Mouse (Mus musculus) MEL-GATA-1-ER (cell line): ENCODE results near the gene Kcne1.

Experiments
- DNase-seq: peaks from one replicate; pipeline ENCODE4 v3.0.0-alpha.2; 2012; ENCODE audit warnings: low read depth; ENCODE audit errors: extremely low read depth

Gene Kcne1

DNA sequence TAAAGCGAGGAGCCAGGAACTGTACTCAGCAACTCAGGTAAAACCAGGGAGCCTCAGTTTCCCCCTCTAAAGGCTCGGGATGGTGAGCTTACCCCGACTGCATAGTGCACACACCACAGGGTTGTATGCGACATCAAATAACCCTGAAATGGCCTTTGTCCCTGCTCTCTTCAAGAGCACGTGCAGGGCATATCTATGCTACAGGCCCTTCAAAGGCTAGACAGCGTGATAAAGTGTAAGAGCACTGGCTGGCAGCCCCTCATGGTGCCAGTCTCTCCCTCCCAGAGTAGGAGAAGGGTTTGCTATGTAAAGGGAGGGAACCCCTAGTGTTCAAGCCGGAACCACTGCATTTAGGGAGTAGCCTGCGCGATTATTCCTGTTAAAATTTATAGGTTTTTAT, 2.2 kb downstream of the Kcne1 start:
- no peak for DNase-seq

DNA sequence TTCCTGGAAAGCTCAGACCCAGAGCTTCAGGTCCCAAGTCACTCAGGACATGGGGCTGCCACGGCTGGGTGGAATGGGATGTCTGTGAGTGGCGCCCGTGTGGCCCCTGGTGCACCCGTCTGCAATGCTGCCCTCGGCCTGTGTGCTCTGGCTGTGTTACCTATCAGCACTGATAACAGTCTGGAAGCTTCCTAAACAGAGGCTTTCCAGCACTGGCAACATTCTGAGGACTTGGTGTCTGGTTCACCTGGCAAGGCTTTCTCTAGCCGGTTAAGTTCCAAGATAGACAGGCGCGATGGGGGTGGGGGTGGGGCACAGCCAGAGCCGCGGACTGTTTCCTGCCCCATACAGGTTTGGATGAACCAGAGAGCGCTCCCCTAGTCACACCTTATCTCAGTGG, 3.3 kb downstream of the Kcne1 start:
- no peak for DNase-seq

DNA sequence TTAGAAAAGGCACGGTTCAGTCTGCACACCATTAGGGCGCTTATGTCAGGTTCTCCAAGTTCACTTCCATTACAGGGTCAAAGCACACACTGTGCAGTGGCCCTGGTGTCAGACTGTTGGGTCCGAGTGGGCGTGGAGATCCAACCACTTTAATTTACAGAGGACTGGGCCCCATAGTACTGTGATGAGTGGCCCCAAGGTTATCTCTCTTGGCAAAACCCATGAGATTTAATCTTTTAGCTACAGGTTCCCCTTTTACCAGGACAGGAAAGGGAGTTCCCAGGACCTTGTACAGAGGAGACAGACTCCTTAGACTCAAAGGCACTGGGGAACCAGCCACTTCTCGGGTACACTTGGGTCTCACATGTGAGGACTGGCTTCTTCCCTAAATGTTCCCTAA, 3.9 kb downstream of the Kcne1 start:
- DNase-seq = no peak

DNA sequence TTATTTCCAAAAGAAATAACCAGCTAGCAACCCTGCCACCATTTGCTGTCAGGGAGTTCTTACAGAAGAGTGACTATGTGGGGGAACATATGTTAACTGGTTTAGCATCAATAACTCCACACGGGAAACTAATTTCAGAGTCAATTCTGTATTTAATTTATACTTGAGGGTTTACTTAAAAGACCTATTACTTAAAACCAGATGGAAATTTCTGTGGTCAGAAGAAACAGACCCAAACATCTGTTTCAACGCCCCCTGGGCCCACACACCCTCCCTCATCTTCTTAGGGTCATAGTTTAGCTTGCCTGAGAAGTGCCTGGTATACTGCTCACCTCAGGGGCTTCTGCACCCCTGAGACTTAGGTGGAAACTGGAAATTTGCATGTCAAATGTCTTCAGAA, 5.4 kb downstream of the Kcne1 start:
- DNase-seq = no peak

DNA sequence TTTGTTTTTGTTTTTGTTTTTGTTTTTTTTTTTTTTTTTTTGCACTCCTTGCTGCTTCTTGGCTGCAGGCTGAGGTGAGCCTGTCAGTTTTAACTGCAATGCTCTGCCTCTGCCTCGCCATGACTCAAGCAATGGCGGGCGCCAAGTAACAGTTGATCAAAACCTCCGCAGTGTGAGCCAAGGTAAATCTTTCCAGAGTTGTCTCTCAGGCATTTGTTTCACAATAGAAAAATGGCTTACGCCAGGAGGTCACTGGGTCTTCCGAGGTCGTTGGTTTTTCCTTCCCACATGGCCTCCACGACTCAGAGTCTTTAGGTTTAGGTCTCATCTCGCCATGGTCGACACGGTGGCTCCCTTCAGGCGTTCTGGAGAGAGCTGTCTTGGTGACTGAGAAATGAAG, 6.0 kb downstream of the Kcne1 start:
- DNase-seq = no peak

DNA sequence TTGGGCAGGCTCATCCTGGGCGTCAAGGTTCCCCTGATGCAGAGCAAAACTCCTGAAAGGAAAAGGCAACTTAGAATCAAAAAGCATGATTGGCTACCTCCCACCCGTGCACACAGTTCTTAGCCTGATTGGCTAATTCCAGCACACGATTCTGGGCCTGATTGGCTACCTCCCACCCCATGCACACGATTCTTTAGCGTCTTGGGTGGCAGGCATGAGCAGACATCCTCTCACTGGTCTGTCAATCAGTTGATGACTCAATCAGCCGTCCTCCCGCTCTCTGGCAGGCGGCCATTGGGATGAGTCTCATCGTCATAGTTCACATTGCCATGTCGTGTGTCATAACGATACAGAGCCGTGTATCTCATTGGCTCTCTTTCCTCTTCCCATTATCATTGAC, 10.3 kb downstream of the Kcne1 start:
- DNase-seq = no peak

DNA sequence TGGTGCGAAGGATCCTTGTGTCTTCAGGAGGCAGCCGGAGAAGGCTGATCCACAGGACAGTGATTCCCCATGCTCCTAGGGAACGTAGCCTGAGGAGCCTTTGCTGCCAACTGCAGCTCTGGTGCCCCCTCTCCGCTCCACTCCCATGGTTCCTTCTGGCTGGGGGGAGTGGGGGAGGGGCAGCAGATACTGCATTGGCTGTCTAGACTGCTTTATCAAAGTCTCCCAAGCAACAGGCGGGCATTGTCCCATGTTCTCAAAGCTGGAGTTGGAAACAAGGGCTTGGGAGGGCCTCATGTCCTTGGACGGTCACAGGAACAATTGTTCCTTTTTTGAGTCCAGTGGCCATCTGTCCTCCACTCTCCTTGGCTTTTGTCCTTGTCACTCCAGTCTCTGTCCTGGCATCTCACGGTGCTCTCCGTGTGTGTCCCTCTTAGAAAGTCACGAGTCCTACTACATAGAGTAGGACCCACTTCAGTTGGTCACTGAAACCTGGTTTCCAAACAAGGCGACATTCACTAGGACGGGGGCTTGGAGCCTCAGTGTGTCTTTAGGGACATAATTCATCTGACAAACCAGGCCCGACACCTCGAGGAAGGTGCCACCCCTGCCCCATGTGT, 12.9 kb downstream of the Kcne1 start:
- DNase-seq = no peak

DNA sequence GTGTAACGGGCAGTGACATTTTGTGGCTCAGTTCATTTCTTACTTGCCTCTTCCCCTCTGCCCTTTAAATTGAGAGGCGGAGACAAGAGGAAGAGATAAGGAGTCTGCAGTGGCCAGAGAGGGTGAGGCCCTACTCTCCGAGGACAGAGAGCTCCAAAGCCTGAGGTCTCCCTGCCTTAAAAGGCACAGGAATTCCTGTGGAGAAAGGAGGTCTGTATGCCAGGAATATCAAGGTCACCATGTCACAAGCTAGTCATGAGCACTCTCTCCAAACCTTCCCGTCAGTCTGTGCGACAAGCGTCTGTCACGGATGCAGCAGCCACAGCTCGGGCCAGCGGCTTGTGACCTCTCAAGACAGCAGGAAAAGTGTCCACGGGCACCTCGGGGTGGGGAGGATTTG, 14.1 kb downstream of the Kcne1 start:
- DNase-seq = no peak

DNA sequence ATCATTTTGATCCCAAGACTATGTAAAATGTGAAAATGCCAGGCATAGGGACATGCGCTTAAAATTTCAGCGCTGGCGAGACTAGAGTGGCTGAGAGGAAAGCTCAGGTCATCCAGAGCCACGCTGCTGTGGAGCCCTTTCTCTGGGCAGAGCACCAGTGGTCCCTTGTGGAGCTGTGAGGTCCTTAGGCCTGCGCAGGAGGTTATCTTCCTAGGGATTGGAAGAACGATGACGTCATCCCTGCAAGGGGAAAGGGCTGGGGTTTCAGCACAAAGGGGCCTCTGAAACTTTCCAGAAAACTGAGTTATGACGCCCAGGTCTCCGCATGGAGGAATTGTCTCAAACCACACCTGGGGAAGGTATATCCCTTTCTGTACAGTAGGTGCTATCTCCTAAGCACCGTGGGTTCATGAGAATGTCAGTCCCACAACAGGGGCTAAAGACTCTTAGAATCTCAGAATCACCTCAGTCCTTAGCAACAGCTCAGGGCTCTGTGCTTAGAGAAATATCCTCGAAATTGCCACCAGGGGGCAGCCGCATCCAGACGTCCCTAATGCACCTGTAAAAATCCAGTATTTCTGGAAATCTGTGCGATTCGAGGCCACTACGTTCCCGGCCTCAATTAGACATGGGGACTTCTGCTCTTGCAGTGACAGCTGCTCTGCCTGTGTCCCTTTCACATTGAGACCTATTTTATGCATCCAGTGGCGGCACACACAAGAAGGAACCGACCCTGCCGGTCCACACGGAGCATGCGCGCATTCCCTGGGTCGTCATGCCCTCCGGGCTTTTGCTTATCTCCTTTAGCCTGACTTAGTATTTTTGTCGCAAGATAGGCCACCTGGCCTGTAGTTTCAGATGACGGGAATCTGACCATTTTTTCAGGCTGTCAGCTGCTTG, 18.4 kb downstream of the Kcne1 start:
- DNase-seq = peak; percentile 74

DNA sequence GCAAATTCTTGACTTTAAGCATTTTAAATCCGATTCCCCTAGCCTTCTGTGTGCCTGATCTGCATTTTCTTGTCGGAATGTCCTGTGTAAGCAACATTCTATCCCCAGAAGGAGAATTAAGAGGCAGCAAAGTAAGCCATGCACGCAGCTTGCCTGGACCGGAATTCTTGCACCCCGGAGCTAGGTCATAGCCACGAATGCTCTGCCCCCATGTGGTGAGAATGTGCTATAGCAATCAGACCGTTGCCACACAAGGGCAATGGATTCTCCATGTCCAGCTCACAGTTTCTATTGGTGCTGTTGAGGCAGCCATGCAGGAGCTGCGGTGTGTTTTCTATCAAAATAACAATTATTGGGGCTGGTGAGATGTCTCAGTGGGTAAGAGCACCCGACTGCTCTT, 23.0 kb downstream of the Kcne1 start:
- peak; percentile 41 for DNase-seq

DNA sequence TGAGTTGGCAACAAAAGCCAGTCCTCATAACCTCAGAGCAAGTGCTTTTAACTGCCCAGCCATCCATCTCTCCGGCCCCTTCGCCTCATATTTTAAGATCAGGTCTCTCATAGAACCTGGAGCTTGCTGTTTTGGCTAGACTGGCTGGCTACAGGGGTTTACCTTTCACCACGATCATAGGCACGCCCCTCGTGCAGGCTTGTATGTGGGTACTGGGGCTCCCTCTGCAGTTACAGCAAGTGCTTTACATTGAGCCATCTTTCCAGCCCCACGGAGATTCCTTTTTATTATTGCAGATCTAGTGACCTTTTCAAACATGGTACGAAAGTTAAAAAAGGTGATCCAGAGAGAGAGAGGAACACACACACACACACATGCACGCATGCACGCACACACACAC, 24.7 kb downstream of the Kcne1 start:
- no peak for DNase-seq

DNA sequence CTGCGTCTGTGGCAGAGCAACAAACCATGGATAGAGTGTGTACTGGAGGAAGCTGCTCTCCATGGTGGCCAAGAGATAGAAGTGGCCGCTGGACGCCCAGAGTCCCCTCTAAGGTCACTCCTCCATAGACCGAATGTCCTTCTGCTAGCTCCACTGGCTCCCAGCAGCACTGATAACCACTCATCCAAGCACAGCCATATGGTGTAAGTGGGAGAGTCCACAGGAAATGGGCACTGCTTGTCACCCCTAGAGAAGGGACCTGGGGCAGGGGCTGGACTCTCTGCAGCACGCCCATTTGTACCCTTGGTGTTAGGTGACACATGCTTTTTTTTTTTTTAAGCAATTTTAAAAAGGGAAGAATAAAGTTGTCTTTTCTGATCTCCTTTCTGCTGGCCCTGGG, 28.3 kb downstream of the Kcne1 start:
- DNase-seq = no peak

DNA sequence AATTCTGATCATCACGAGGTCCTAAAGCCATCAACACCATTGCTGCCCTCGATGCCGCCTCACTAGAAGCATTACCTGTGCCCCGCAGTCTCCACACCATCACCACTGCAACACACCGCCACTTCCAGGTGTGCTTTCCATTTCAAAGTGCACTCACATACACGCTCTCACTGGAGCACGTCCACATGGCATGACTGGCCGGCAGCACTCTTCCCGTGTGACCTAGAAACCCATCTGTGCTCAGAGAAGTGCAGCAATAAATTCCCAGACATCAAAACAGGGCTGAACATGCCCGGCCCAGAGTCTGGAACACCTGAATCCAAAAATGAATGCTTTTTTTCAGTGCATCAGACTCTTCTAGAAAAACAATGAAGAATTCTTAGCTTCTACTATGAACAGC, 31.4 kb downstream of the Kcne1 start:
- DNase-seq = no peak

DNA sequence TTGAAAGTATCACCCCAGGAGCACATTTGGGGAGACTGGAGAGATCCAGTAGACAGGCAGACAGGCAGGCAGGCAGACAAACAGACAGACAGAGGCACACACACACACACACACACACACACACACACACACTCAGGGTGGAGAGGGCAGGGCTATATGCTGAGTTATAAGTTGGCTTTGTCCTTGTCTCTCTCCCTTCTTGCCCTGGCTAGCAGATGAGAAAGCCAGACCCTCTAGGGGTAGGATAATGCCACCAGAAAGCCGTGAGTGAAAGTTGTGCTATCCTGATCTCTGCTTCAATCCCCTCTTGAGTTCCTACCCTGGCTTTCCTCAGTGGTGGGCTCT, 34.2 kb downstream of the Kcne1 start:
- no peak for DNase-seq

DNA sequence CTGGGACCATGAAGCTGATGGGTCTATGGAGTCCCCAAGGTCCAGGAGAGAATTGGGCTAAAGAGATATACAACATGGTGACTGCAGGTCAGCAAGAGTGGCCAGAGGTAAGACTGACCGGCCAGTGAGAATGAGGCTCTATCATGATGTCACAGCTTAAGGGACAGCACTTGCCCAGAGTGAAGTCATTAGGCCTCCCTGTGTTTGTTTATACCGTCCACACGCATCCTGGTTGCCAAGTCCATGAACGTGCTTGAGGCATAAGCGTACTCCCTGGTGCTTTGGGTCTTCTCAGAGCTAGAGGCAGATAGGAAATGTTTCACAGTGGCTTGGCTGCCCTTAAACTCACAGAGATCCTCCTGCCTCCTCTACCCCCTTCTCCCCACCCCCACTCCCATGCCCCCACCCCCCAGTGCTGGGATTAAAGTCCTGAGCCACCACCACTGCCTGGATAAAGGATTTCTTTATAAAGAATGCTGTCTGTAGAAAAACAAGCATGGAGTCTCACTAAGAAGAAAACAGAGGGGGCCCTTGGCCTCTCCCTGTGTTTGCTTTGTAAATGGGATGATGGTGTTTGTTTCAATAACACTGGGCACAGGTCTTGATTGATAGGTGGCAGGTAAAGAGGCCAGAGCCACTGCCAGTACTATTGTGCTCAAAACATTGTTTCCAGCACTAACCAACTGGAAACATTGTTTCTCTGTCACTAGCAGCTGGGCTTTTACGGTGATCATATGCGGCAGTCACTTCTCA, 34.8 kb downstream of the Kcne1 start:
- DNase-seq = no peak

DNA sequence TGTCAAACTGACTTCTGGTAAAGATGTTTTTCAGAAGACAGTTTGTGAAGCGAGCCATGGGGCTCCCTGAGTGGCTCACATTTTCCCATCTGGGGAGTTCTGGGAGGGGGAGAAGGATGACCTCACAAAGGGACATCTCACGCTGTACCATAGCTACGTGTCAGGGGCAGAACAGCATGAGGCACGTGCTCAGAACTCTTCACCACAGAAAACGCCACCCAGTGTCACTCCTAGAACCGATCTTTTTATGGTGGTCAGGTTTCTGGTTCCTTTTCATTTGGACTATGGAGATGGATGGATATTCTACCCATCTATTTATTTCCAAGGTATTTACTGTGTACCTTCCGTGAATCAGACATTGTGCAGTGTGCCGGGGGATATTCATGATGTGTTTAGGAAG, 37.9 kb downstream of the Kcne1 start, which contains the start of gene Fam243:
TSS of gene Fam243 (minus strand) at position 101 of the 400 bp plus-strand sequence.
- no peak for DNase-seq

DNA sequence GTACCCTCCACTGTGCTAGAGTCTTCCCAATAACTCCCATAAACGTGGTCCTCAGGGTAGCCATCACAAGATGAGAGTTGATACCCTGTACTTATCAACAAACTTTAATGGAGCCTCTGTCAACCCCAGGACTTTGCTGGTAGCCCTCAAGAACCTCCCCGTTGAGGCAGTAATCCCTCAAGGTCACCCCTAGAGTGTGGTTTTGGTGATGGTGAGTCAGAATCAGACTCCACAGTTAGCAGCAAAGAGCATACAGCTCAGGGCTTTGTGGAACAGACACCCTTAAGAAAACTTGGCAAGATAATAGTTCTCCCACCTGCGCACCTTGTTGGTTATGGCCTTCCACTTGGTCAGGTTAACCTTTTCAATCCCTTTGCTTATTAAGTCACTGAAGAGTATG, 38.9 kb downstream of the Kcne1 start:
- DNase-seq = no peak

DNA sequence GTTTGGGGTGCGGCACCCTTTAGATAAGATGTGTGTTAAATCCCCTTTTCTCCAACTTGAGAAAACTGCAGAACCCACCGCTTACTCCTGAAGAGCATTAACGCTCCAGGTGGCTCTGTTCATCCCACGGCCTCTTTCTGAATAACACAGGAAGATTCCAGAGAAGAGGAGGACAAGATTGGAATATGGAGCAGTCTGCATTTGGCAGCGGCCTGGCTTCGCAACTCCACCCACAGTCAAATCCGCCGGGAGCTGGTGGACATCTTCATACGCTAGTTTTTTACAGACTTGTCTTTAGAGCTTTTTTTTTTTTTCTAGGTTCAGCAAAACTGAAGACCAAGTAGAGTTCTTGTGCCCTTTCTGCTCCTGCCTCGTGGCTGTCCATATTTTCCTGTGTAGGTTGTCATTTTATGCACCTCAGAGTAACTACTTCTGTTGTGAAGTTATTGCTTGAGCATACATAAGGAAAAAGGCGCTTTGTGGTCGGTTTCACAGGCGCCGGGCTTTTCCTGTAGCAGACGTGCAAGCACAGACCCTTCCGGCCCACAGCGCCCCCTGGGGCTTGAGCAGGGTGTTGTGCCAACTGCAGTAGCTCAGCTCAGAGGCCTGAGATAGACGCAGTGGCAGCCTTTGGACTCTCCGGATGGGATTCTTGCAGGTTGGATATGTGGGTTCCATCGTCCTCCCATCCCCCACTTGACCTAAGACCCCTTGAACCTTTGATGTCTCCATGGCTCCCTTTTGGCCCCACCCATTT, 39.7 kb downstream of the Kcne1 start:
- peak; percentile 49 for DNase-seq

DNA sequence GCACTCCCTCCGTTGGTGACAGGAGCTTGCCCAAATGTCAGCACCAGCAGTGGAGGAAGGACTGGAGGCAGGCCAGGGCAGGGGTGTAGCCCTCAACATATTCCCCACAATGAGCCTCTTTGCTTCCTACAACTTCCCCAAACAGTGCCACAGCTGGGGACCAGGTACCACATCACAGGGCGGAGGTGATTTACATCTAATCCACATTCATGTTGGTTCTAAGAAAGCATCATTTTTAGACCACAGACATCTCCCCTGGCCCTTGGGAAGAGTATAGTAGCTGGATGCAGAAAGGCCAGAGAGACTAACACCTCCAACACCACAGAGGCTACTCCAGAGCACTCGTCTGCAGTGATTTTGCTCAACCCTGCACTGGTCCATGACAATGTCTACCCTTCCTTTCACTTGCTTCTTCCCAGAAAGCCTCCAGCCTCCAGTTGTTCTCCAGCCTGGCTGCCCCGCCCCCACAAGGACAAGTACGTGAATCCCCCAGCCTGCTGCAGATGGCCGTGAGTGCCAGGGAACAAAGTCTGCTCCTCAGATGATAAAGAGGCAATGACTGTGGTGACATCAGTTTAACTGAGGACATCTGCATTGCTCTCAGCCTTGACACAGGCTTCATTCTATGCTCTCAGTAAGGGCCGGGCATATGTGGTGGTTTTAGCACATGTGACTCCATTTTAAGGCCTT, 43.1 kb downstream of the Kcne1 start:
- DNase-seq = no peak

DNA sequence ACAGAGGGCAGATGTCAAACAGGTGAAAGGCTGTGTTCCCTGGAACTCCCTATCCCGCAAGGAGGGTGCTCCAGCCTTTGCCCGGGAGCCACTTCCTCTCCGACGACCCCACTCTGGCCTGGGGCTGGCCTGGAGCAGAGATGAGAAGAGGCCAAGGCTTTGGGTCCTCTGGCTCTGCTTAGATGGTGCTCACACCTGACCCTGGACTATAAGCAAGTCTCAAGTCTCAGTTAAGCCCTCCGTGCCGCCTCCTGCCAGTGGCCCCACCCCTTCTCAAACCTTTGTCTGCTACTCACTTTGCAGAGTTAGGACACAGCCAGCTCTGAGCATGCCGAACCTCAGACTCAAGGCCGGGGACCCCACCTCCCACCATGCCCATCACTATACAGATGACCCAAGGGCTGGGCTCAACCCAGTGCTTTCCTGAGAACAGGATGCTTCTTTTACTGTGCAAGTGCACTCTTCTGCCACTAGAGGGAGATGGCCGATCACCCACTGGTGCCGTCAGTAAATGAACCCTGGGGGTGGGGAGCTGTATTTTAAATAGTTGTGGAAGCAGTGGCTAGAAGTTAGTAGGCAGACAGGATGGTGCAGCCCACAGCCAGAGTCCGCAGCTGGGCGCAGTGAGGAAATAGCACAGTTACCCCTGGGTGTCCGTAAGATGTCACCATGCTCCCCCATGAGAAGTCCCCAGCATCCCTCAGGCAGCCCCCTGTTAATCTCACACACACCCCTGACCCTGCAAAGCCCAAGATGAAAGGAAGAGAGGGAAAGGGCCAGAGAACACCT, 45.1 kb downstream of the Kcne1 start:
- DNase-seq = no peak
